Mouse (Mus musculus) forebrain, embryonic 11.5 days (tissue): ENCODE results near the gene 1810010H24Rik. TPM values are rescaled to one million over a fixed set of nuclear protein-coding genes. Genes with fewer than 3 reads are reported as not detected.
"Not testable (repeated sequence)": the region's sequence is repeated elsewhere in the genome, so short reads cannot be mapped to it uniquely, and the experiment has no call there.

ENCODE experiments used
- ATAC-seq: fragments of 200-750 bp; cut with Nextera tagmentation; replicated peaks from 2 replicates; pipeline ENCODE4 v1.8.0; 2017; ENCODE audit warnings: moderate TSS enrichment; ENCODE audit not compliant: low FRiP score
- DNase-seq: peaks from one replicate; pipeline ENCODE4 v3.0.0-alpha.2; 2017; ENCODE audit warnings: low spot score
- H3K27ac ChIP-seq: fragments of 300-500 bp; sonication (generic); 2 replicates; pipeline ENCODE4 v1.5.1; 2014; ENCODE audit warnings: low read depth, low read length
- H3K27me3 ChIP-seq: fragments of 300-500 bp; sonication (generic); 2 replicates; pipeline ENCODE4 v1.6.1; 2014; ENCODE audit warnings: mild to moderate bottlenecking, low read length, mixed read lengths; ENCODE audit not compliant: control insufficient read depth, insufficient read depth
- H3K36me3 ChIP-seq: fragments of 300-500 bp; sonication (generic); 2 replicates; pipeline ENCODE4 v1.6.1; 2014; ENCODE audit warnings: mild to moderate bottlenecking, low read length, moderate library complexity, mixed read lengths; ENCODE audit not compliant: control insufficient read depth, insufficient read depth
- H3K4me1 ChIP-seq: fragments of 300-500 bp; sonication (generic); replicated peaks from 2 replicates; pipeline ENCODE4 v1.6.1; 2014; ENCODE audit warnings: low read length, mixed read lengths; ENCODE audit not compliant: control insufficient read depth, insufficient read depth
- H3K4me2 ChIP-seq: fragments of 300-500 bp; sonication (generic); 2 replicates; pipeline ENCODE4 v1.6.1; 2014; ENCODE audit warnings: low read depth, mild to moderate bottlenecking, low read length, moderate library complexity, mixed read lengths; ENCODE audit not compliant: severe bottlenecking
- H3K4me3 ChIP-seq: fragments of 300-500 bp; sonication (generic); 2 replicates; pipeline ENCODE4 v1.5.1; 2014; ENCODE audit warnings: low read depth, low read length
- H3K9ac ChIP-seq: fragments of 300-500 bp; sonication (generic); 2 replicates; pipeline ENCODE4 v1.6.1; 2014; ENCODE audit warnings: low read length
- H3K9me3 ChIP-seq: fragments of 300-500 bp; sonication (generic); 2 replicates; pipeline ENCODE4 v1.6.1; 2016; ENCODE audit warnings: low read length, mixed read lengths; ENCODE audit not compliant: control insufficient read depth
- WGBS: fragments of 180-500 bp; shearing (Covaris S2); extraction: QIAGEN DNeasy Blood & Tissue Kit; methylation state at CpG from one replicate; pipeline ENCODE4 v1.1.7; 2014; 5-methylcytosine and 5-hydroxymethylcytosine counted together
- polyA plus RNA-seq: library from polyadenylated mRNA; unstranded; fragments of >200 nt; fragmentation: Nextera tagmentation; extraction: Ambion mirVana; gene quantifications from 2 replicates; pipeline ENCODE4 v1.2.1, GENCODE M21; 2014

Gene 1810010H24Rik
- polyA plus RNA-seq, 1 experiment from 2014 or later = 2.5 TPM

GRCm38 (mm10) chr11:107017339-107017886 is 8.1 kb upstream of the 1810010H24Rik start:
- ATAC-seq = no peak
- H3K36me3 ChIP-seq = no peaks in the 10 kb centered on the region
- no peak overlapping the region for H3K4me2 ChIP-seq
- no peak overlapping the region for H3K4me3 ChIP-seq
- H3K9ac ChIP-seq = no peak overlapping the region
- DNase-seq = no peak
- WGBS = 69% methylated on average over 6 of the region's 6 CpGs
- H3K27ac ChIP-seq = no peak overlapping the region
- H3K9me3 ChIP-seq = no peaks in the 10 kb centered on the region
- H3K4me1 ChIP-seq = no peaks in the 10 kb centered on the region
- H3K27me3 ChIP-seq = no peaks in the 10 kb centered on the region

GRCm38 (mm10) chr11:107018606-107019005 is 6.9 kb upstream of the 1810010H24Rik start:
- Histone ChIP-seq H3K4me3 (no peak overlapping the region), H3K27me3 (no peaks in the 10 kb centered on the region), H3K4me1 (no peaks in the 10 kb centered on the region), H3K4me2 (no peak overlapping the region), H3K9ac (no peak overlapping the region), H3K36me3 (no peaks in the 10 kb centered on the region), H3K27ac (no peak overlapping the region), H3K9me3 (no peaks in the 10 kb centered on the region)
- ATAC-seq (no peak), DNase-seq (no peak)
- WGBS = 27% methylated on average over 8 of the region's 8 CpGs

- WGBS = 49% methylated on average over 4 of the region's 4 CpGs
- Histone ChIP-seq H3K4me3 (no peak overlapping the region), H3K9me3 (no peaks in the 10 kb centered on the region), H3K27ac (no peak overlapping the region), H3K36me3 (no peaks in the 10 kb centered on the region), H3K4me1 (no peaks in the 10 kb centered on the region), H3K4me2 (0 out of 2 replicates have a peak overlapping the region, but pooled peaks have one; percentile 8), H3K27me3 (no peaks in the 10 kb centered on the region), H3K9ac (no peak overlapping the region)
- DNase-seq = no peak
- no peak for ATAC-seq
Observed at GRCm38 (mm10) chr11:107019318-107019717, 6.2 kb upstream of the 1810010H24Rik start.

- DNase-seq, H3K27me3 ChIP-seq, H3K4me1 ChIP-seq, H3K36me3 ChIP-seq, H3K9ac ChIP-seq, H3K4me3 ChIP-seq, H3K9me3 ChIP-seq, ATAC-seq, H3K27ac ChIP-seq, H3K4me2 ChIP-seq: not testable (repeated sequence)
- 89% methylated on average over 3 of the region's 5 CpGs for WGBS
Observed at GRCm38 (mm10) chr11:107019722-107020121, 5.8 kb upstream of the 1810010H24Rik start.

GRCm38 (mm10) chr11:107022050-107022683 is 3.3 kb upstream of the 1810010H24Rik start:
- no peaks in the 10 kb centered on the region for H3K27me3 ChIP-seq
- no peaks in the 10 kb centered on the region for H3K36me3 ChIP-seq
- no peak overlapping the region for H3K4me3 ChIP-seq
- H3K4me1 ChIP-seq = peaks cover 9% of the 10 kb centered on the region; the same call in 1 of the 2 replicates
- H3K9me3 ChIP-seq = no peaks in the 10 kb centered on the region
- H3K4me2 ChIP-seq = no peak overlapping the region
- no peak overlapping the region for H3K9ac ChIP-seq
- DNase-seq (no peak), ATAC-seq (no peak)
- no peak overlapping the region for H3K27ac ChIP-seq
- 91% methylated on average over 13 of the region's 13 CpGs for WGBS

- no peaks in the 10 kb centered on the region for H3K36me3 ChIP-seq
- ATAC-seq (no peak), DNase-seq (no peak)
- no peak overlapping the region for H3K4me3 ChIP-seq
- H3K27me3 ChIP-seq = no peaks in the 10 kb centered on the region
- peak overlapping the region; percentile 84; the same call in 1 of the 2 replicates for H3K4me2 ChIP-seq
- H3K4me1 ChIP-seq = peaks cover 12% of the 10 kb centered on the region; the same call in 1 of the 2 replicates
- 73% methylated on average over 4 of the region's 4 CpGs for WGBS
- no peaks in the 10 kb centered on the region for H3K9me3 ChIP-seq
- H3K27ac ChIP-seq = no peak overlapping the region
- H3K9ac ChIP-seq = no peak overlapping the region
Observed at GRCm38 (mm10) chr11:107024406-107024805, 1.1 kb upstream of the 1810010H24Rik start.

GRCm38 (mm10) chr11:107026554-107027430 is 1.3 kb downstream of the 1810010H24Rik start:
- H3K9ac ChIP-seq = peak overlapping the region; percentile 8; the same call in 1 of the 2 replicates
- H3K27me3 ChIP-seq = no peaks in the 10 kb centered on the region
- H3K4me1 ChIP-seq = peaks cover 12% of the 10 kb centered on the region; the same call in 1 of the 2 replicates
- DNase-seq (no peak), ATAC-seq (no peak)
- H3K4me3 ChIP-seq = peak overlapping the region; percentile 54
- no peaks in the 10 kb centered on the region for H3K36me3 ChIP-seq
- H3K4me2 ChIP-seq = peak overlapping the region; percentile 84
- H3K9me3 ChIP-seq = no peaks in the 10 kb centered on the region
- no peak overlapping the region for H3K27ac ChIP-seq
- WGBS = 11% methylated on average over 12 of the region's 12 CpGs

- peak overlapping the region; percentile 68 for H3K9ac ChIP-seq
- no peaks in the 10 kb centered on the region for H3K9me3 ChIP-seq
- H3K27ac ChIP-seq = peak overlapping the region; percentile 77
- no peaks in the 10 kb centered on the region for H3K36me3 ChIP-seq
- ATAC-seq (peak; percentile 90), DNase-seq (peak; percentile 93)
- peaks cover 15% of the 10 kb centered on the region; the same call in 1 of the 2 replicates for H3K4me1 ChIP-seq
- no peaks in the 10 kb centered on the region for H3K27me3 ChIP-seq
- WGBS = 1% methylated on average over 75 of the region's 107 CpGs
- peak overlapping the region; percentile 62 for H3K4me2 ChIP-seq
- peak overlapping the region; percentile 54 for H3K4me3 ChIP-seq
Observed at GRCm38 (mm10) chr11:107027431-107028274, 2.2 kb downstream of the 1810010H24Rik start.
